Mouse (Mus musculus): Measurements from ENCODE around the gene March2. TPM values are rescaled to one million over a fixed set of nuclear protein-coding genes. Genes with fewer than 3 reads are reported as not detected.

Gene March2
- total and polyA plus RNA-seq, 2 experiments from 2014 or later = 88.5 to 117 TPM

GRCm38 (mm10) chr17:33729215-33729614 lies 10.7 kb upstream of the March2 start:
- no peak for ATAC-seq (ENCODE audit: insufficient read depth, low read depth)
- H3K4me2 ChIP-seq (ENCODE audit: low read depth, low read length) = no peak overlapping the region

GRCm38 (mm10) chr17:33728396-33728795 lies 9.9 kb upstream of the March2 start:
- no peak for TF ChIP-seq CTCF (IDR thresholded peaks at IDR 0.05; ENCODE audit: low read depth)
- no peak overlapping the region for H3K9ac ChIP-seq (replicated peaks; ENCODE audit: low read depth, low read length)
- 75% methylated on average over 2 of the region's 2 CpGs for WGBS
- no peak overlapping the region for H3K4me2 ChIP-seq (ENCODE audit: low read depth, low read length)
- ATAC-seq (ENCODE audit: insufficient read depth, low read depth) (no peak), DNase-seq (ENCODE audit: low spot score) (no peak)
- no peak overlapping the region for H3K27ac ChIP-seq (ENCODE audit: low read depth)
- H3K36me3 ChIP-seq (replicated peaks; ENCODE audit: control insufficient read depth, insufficient read depth, low read length) = no peaks in the 10 kb centered on the region
- H3K9me3 ChIP-seq (replicated peaks; ENCODE audit: control insufficient read depth, low read length) = no peaks in the 10 kb centered on the region
- H3K27me3 ChIP-seq (ENCODE audit: control insufficient read depth, insufficient read depth, low read length) = no peaks in the 10 kb centered on the region
- H3K4me3 ChIP-seq (ENCODE audit: low read depth, low read length) = no peak overlapping the region
- no peaks in the 10 kb centered on the region for H3K4me1 ChIP-seq (ENCODE audit: control insufficient read depth, insufficient read depth)

More at GRCm38 (mm10) chr17:33729215-33729614, 10.7 kb upstream of the March2 start:
- DNase-seq (ENCODE audit: low spot score) = no peak
- no peak overlapping the region for H3K4me3 ChIP-seq (ENCODE audit: low read depth, low read length)
- no peak overlapping the region for H3K27ac ChIP-seq (ENCODE audit: low read depth)
- TF ChIP-seq CTCF (IDR thresholded peaks at IDR 0.05; ENCODE audit: low read depth) (peak; percentile 48), EP300 (IDR thresholded peaks at IDR 0.05; ENCODE audit: low read depth) (no peak)
- H3K36me3 ChIP-seq (replicated peaks; ENCODE audit: control insufficient read depth, insufficient read depth, low read length) = no peaks in the 10 kb centered on the region
- no peak overlapping the region for H3K9ac ChIP-seq (replicated peaks; ENCODE audit: low read depth, low read length)
- no peaks in the 10 kb centered on the region for H3K27me3 ChIP-seq (ENCODE audit: control insufficient read depth, insufficient read depth, low read length)
- whole genome bisulfite sequencing = 38% methylated on average over 2 of the region's 2 CpGs
- H3K9me3 ChIP-seq (replicated peaks; ENCODE audit: control insufficient read depth, low read length) = no peaks in the 10 kb centered on the region
- no peaks in the 10 kb centered on the region for H3K4me1 ChIP-seq (ENCODE audit: control insufficient read depth, insufficient read depth)

- no peak overlapping the region for H3K27ac ChIP-seq (ENCODE audit: low read depth)
- no peak overlapping the region for H3K4me3 ChIP-seq (ENCODE audit: low read depth, low read length)
- H3K27me3 ChIP-seq (ENCODE audit: control insufficient read depth, insufficient read depth, low read length) = no peaks in the 10 kb centered on the region
- H3K4me1 ChIP-seq (ENCODE audit: control insufficient read depth, insufficient read depth) = no peaks in the 10 kb centered on the region
- no peaks in the 10 kb centered on the region for H3K36me3 ChIP-seq (replicated peaks; ENCODE audit: control insufficient read depth, insufficient read depth, low read length)
- ATAC-seq (ENCODE audit: insufficient read depth, low read depth) (no peak), DNase-seq (ENCODE audit: low spot score) (no peak)
- H3K9ac ChIP-seq (replicated peaks; ENCODE audit: low read depth, low read length) = no peak overlapping the region
- no peaks in the 10 kb centered on the region for H3K9me3 ChIP-seq (replicated peaks; ENCODE audit: control insufficient read depth, low read length)
- no peak overlapping the region for H3K4me2 ChIP-seq (ENCODE audit: low read depth, low read length)
- 89% methylated on average over 7 of the region's 7 CpGs for WGBS
- TF ChIP-seq CTCF (IDR thresholded peaks at IDR 0.05; ENCODE audit: low read depth) (no peak), EP300 (IDR thresholded peaks at IDR 0.05; ENCODE audit: low read depth) (no peak)
These were observed 1.4 kb upstream of the March2 start for GRCm38 (mm10) chr17:33719736-33720378.

- H3K9ac ChIP-seq (replicated peaks; ENCODE audit: low read depth, low read length) = no peak overlapping the region
- H3K27me3 ChIP-seq (ENCODE audit: control insufficient read depth, insufficient read depth, low read length) = no peaks in the 10 kb centered on the region
- TF ChIP-seq EP300 (IDR thresholded peaks at IDR 0.05; ENCODE audit: low read depth) (no peak), CTCF (IDR thresholded peaks at IDR 0.05; ENCODE audit: low read depth) (no peak)
- peak overlapping the region; percentile 40 for H3K4me2 ChIP-seq (ENCODE audit: low read depth, low read length)
- H3K9me3 ChIP-seq (replicated peaks; ENCODE audit: control insufficient read depth, low read length) = no peaks in the 10 kb centered on the region
- H3K36me3 ChIP-seq (replicated peaks; ENCODE audit: control insufficient read depth, insufficient read depth, low read length) = no peaks in the 10 kb centered on the region
- peak overlapping the region; percentile 98; the same call in 1 of the 2 replicates for H3K4me3 ChIP-seq (ENCODE audit: low read depth, low read length)
- ATAC-seq (ENCODE audit: insufficient read depth, low read depth) (no peak), DNase-seq (ENCODE audit: low spot score) (no peak)
- 48% methylated on average over 10 of the region's 10 CpGs for WGBS
- no peaks in the 10 kb centered on the region for H3K4me1 ChIP-seq (ENCODE audit: control insufficient read depth, insufficient read depth)
- H3K27ac ChIP-seq (ENCODE audit: low read depth) = 0 out of 2 replicates have a peak overlapping the region, but pooled peaks have one; percentile 16
These were observed 665 bp upstream of the March2 start for GRCm38 (mm10) chr17:33718944-33719725.

GRCm38 (mm10) chr17:33717982-33718381 lies 488 bp downstream of the March2 start:
- no peaks in the 10 kb centered on the region for H3K9me3 ChIP-seq (replicated peaks; ENCODE audit: control insufficient read depth, low read length)
- DNase-seq (ENCODE audit: low spot score) (no peak), ATAC-seq (ENCODE audit: insufficient read depth, low read depth) (no peak)
- WGBS = 13% methylated on average over 8 of the region's 8 CpGs
- peaks cover 5% of the 10 kb centered on the region; the same call in 1 of the 2 replicates for H3K4me1 ChIP-seq (ENCODE audit: control insufficient read depth, insufficient read depth)
- no peaks in the 10 kb centered on the region for H3K27me3 ChIP-seq (ENCODE audit: control insufficient read depth, insufficient read depth, low read length)
- H3K4me2 ChIP-seq (ENCODE audit: low read depth, low read length) = peak overlapping the region; percentile 85
- H3K36me3 ChIP-seq (replicated peaks; ENCODE audit: control insufficient read depth, insufficient read depth, low read length) = no peaks in the 10 kb centered on the region
- H3K9ac ChIP-seq (replicated peaks; ENCODE audit: low read depth, low read length) = peak overlapping the region; percentile 86
- H3K27ac ChIP-seq (ENCODE audit: low read depth) = peak overlapping the region; percentile 74
- peak overlapping the region; percentile 98 for H3K4me3 ChIP-seq (ENCODE audit: low read depth, low read length)
- TF ChIP-seq CTCF (IDR thresholded peaks at IDR 0.05; ENCODE audit: low read depth) (no peak), EP300 (IDR thresholded peaks at IDR 0.05; ENCODE audit: low read depth) (no peak)
